Mouse (Mus musculus) erythroblast, embryonic 14.5 days (primary cell): ENCODE data around the gene Wdfy3.

Source experiments
- GATA1 ChIP-seq: IDR thresholded peaks from 2 replicates; pipeline ENCODE4 v1.6.1; 2012; ENCODE audit warnings: low read length, inconsistent platforms, mixed read lengths
- TAL1 ChIP-seq: IDR thresholded peaks from 3 replicates; pipeline ENCODE4 v1.6.1; 2012; ENCODE audit warnings: low read length, inconsistent platforms, mixed read lengths

- TF ChIP-seq TAL1, result no peak
- TF ChIP-seq GATA1, result no peak
Observed at GRCm38 (mm10) chr5:102110031-102110430, 40.3 kb upstream of the Wdfy3 start.
